Mouse (Mus musculus): ENCODE results near the gene Sept5.
A peak's percentile ranks its signal among the peaks of the same experiment; 100 is the strongest.

The Sept5 gene

GRCm38 (mm10) chr16:18632816-18633215, 3.1 kb upstream of the Sept5 start:
- no peak for DNase-seq (ENCODE audit: low read depth)

GRCm38 (mm10) chr16:18632059-18632458, 2.3 kb upstream of the Sept5 start:
- DNase-seq (ENCODE audit: low read depth), result no peak

- no peak for DNase-seq (ENCODE audit: low read depth)
Measured at GRCm38 (mm10) chr16:18631141-18631540, 1.4 kb upstream of the Sept5 start.

GRCm38 (mm10) chr16:18630291-18630690, 537 bp upstream of the Sept5 start:
- DNase-seq (ENCODE audit: low read depth), result no peak

GRCm38 (mm10) chr16:18628948-18629340, 810 bp downstream of the Sept5 start:
- DNase-seq (ENCODE audit: low read depth), result no peak

- no peak for DNase-seq (ENCODE audit: low read depth)
Measured at GRCm38 (mm10) chr16:18628206-18628947, 1.4 kb downstream of the Sept5 start.

GRCm38 (mm10) chr16:18627163-18627562, 2.6 kb downstream of the Sept5 start:
- DNase-seq (ENCODE audit: low read depth), result no peak

- DNase-seq (ENCODE audit: low read depth), result peak; percentile 88
Measured at GRCm38 (mm10) chr16:18626376-18626878, 3.3 kb downstream of the Sept5 start, which contains the start of gene Gm49601. TSS of gene Gm49601 (minus strand) at chr16:18626427.

GRCm38 (mm10) chr16:18625791-18626311, 3.9 kb downstream of the Sept5 start:
- DNase-seq (ENCODE audit: low read depth), result no peak

GRCm38 (mm10) chr16:18625097-18625496, 4.7 kb downstream of the Sept5 start:
- DNase-seq (ENCODE audit: low read depth), result peak; percentile 14

GRCm38 (mm10) chr16:18624641-18625040, 5.1 kb downstream of the Sept5 start:
- DNase-seq (ENCODE audit: low read depth), result peak; percentile 16

GRCm38 (mm10) chr16:18623751-18624540, 5.8 kb downstream of the Sept5 start:
- DNase-seq (ENCODE audit: low read depth), result no peak

- no peak for DNase-seq (ENCODE audit: low read depth)
Measured at GRCm38 (mm10) chr16:18622916-18623750, 6.6 kb downstream of the Sept5 start.

GRCm38 (mm10) chr16:18622019-18622418, 7.7 kb downstream of the Sept5 start, which contains the start of gene Gp1bb:
TSS of gene Gp1bb (minus strand) at chr16:18622403.
- DNase-seq (ENCODE audit: low read depth), result no peak

GRCm38 (mm10) chr16:18621362-18622001, 8.3 kb downstream of the Sept5 start:
- DNase-seq (ENCODE audit: low read depth), result no peak

GRCm38 (mm10) chr16:18620601-18621361, 9.0 kb downstream of the Sept5 start:
- no peak for DNase-seq (ENCODE audit: low read depth)

- no peak for DNase-seq (ENCODE audit: low read depth)
Measured at GRCm38 (mm10) chr16:18620201-18620600, 9.6 kb downstream of the Sept5 start.

GRCm38 (mm10) chr16:18619110-18619509, 10.6 kb downstream of the Sept5 start:
- no peak for DNase-seq (ENCODE audit: low read depth)

GRCm38 (mm10) chr16:18618297-18618696, 11.5 kb downstream of the Sept5 start:
- no peak for DNase-seq (ENCODE audit: low read depth)

GRCm38 (mm10) chr16:18617370-18618065, 12.2 kb downstream of the Sept5 start:
- peak; percentile 88 for DNase-seq (ENCODE audit: low read depth)

All from naive thymus-derived CD4-positive, alpha-beta T cell, adult 2 months (primary cell).